Mouse (Mus musculus) gonadal fat pad, adult 2 months (tissue): ENCODE results near the gene Gzmn. TPM values are rescaled to one million over a fixed set of nuclear protein-coding genes. Genes with fewer than 3 reads are reported as not detected.
"Not testable (repeated sequence)": the region's sequence is repeated elsewhere in the genome, so short reads cannot be mapped to it uniquely, and the experiment has no call there.

Source experiments
- DNase-seq: peaks from one replicate; pipeline ENCODE4 v3.0.0-alpha.2; 2012; ENCODE audit warnings: low read depth
- polyA plus RNA-seq: library from polyadenylated mRNA; depleted of rRNA; stranded (reverse); fragments of >200 nt; gene quantifications from 2 replicates; pipeline ENCODE4 v1.2.3, GENCODE M21; 2012; rRNA removed

The Gzmn gene
- polyA plus RNA-seq, result not detected in 2 replicates

DNA sequence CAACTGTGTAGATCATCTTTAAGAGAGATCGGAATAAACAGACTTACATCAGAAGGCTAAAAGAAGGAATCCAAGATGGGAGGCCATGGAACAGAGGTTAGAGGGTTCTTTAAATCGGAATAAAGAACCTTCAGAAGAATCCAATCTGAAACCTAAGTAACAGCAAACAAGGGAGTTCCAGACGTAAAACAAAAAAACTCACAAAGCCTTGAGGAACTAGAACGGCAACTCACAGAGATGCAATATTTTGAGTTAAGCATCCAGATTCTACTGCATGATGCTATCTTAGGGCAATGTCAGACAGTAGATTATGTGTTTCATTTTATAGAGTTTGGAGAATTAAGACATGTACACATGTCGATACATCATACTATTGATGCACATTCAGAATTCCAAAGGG is at the start of gene Gzmn:
Gene Gzmn (minus strand): TSS at position 101 of the 400 bp plus-strand sequence.
- DNase-seq, result no peak

DNA sequence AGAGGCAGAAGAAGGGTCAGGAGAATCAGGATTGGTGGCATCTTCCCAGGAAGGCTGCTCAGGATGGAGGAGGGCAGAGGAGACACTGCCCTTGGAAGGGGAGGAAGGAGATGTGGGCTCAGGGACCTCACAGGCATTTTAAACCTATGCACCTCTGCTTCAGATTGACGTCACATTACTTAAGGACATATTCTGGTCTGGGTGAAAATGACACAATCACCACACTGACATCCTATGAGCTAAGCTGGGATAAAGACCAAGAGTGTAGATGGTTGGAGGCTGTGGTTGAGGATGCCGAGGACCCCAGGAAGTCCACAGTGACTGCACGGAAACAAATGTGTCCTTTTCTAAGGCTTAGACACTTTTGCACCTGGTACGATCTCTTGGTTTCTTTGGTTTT is 36.9 kb upstream of the Gzmn start, which contains the start of gene Gzmf:
Gene Gzmf (minus strand): TSS at position 101 of the 400 bp plus-strand sequence.
- DNase-seq, result no peak

GRCm38 (mm10) chr14:56205613-56206012 is 31.2 kb upstream of the Gzmn start:
- DNase-seq, result no peak

- not testable (repeated sequence) for DNase-seq
These were observed 30.6 kb upstream of the Gzmn start for GRCm38 (mm10) chr14:56205021-56205420.

- peak; percentile 8 for DNase-seq
These were observed 29.6 kb upstream of the Gzmn start for GRCm38 (mm10) chr14:56203975-56204374.

DNA sequence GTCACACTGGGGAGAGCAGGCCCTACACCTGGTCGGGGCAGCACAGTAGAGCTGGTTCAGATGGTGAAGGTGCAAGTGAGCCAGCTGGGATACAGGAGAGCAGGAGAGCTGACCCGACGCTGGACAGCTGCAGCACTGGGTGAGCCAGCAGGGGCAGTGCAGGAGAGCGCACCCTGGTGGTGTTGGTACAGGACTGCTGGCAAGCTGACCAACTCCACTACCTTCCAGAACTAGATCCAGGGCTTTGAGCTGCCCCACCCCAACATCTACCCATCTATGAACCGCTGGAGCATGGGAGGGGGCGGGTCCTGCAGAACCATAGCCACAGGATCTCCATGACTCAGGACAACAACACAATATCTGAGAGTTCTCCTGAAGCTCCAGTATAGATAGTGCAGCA is 12.5 kb upstream of the Gzmn start:
- no peak for DNase-seq

- no peak for DNase-seq
These were observed 12.1 kb upstream of the Gzmn start for GRCm38 (mm10) chr14:56186521-56186920.

- DNase-seq, result not testable (repeated sequence)
These were observed 3.3 kb upstream of the Gzmn start for GRCm38 (mm10) chr14:56177651-56178050.

GRCm38 (mm10) chr14:56173396-56173795 is 1.0 kb downstream of the Gzmn start:
- no peak for DNase-seq

GRCm38 (mm10) chr14:56172744-56173143 is 1.7 kb downstream of the Gzmn start:
- DNase-seq, result no peak

GRCm38 (mm10) chr14:56168009-56168408 is 6.4 kb downstream of the Gzmn start:
- DNase-seq, result no peak

- no peak for DNase-seq
These were observed 12.3 kb downstream of the Gzmn start for GRCm38 (mm10) chr14:56162109-56162508.

GRCm38 (mm10) chr14:56159479-56159878 is 14.9 kb downstream of the Gzmn start, which contains the start of gene Gzmg:
Gene Gzmg, minus strand, starts transcription at chr14:56159579.
- not testable (repeated sequence) for DNase-seq

GRCm38 (mm10) chr14:56155340-56155739 is 19.1 kb downstream of the Gzmn start:
- DNase-seq, result no peak

DNA sequence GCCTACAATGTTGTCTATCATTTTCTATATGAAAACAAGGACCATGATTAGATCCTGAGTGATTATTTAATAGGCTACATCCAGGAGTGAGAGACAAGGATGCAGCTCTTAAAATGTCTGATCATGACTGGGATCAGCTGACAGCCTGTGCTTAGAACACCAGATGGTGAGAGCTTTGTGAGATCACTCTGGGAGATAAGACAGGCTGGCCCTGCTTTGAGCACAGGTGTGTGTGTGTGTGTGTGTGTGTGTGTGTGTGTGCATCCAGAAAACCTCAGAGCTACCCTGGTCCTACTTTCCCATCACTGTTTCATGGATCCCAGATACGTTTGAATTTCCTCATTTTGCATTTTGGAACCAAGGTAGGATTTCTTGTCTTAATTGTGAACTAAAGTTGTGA is 40.7 kb downstream of the Gzmn start:
- not testable (repeated sequence) for DNase-seq

DNA sequence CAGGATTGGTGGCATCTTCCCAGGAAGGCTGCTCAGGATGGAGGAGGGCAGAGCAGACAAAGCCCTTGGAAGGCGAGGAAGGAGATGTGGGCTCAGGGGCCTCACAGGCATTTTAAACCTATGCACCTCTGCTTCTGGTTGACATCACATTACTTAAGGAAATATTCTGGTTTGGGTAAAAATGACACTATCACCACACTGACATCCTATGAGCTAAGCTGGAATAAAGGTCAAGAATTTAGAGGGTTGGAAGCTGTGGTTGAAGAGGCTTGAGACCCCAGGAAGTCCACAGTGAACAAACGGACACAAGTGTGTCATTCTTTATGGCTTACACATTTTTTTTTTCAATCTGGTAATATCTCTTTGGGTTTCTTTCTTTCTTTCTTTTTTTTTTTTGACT is 41.9 kb downstream of the Gzmn start, which contains the start of gene Gzmd:
Gene Gzmd (minus strand): TSS at position 101 of the 400 bp plus-strand sequence.
- not testable (repeated sequence) for DNase-seq

- DNase-seq, result no peak
These were observed 46.1 kb downstream of the Gzmn start for GRCm38 (mm10) chr14:56128341-56128740.

DNA sequence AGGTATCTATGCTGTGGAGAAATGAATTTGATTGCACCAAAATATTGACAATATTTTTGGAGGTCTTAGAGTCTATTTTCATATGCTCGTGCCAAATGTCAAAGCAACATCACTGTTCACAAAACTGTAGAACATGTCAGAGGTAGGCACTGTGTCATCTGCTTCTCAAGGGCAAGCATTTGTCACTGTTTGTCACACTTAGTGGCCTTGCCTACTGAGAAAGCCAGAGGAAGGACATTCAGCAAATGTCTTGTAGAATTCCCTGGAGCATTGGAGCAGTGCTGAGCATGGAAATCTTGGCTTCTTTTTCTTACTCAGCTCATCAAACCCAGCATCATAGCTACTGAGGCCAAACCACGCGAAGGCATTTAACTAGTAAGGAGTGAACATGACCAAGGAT is 50.9 kb downstream of the Gzmn start:
- DNase-seq, result no peak

DNA sequence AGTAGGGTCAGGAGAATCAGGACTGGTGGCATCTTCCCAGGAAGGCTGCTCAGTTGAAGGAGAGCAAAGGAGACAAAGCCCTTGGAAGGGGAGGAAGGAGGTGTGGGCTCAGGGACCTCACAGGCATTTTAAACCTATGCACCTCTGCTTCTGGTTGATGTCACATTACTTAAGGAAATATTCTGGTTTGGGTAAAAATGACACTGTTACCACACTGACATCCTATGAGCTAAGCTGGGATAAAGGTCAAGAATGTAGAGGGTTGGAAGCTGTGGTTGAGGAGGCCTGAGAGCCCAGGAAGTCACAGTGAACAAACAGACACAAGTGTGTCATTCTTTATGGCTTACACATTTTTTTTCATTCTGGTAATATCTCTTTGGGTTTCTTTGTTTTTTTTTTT is 53.9 kb downstream of the Gzmn start, which contains the start of gene Gzme:
Gene Gzme (minus strand): TSS at position 101 of the 400 bp plus-strand sequence.
- no peak for DNase-seq

Other genes with a start within 250 kb of the Gzmn start
- 2.0 and 2.6 TPM in 2 replicates for gene Cma1, start 229.9 kb downstream of the Gzmn start, polyA plus RNA-seq
- not detected in 2 replicates for gene Cma2, start 223.6 kb downstream of the Gzmn start, polyA plus RNA-seq
- gene Mcpt1, start 156.6 kb downstream of the Gzmn start, polyA plus RNA-seq, result not detected in 2 replicates
- gene Mcpt9, start 144.1 kb downstream of the Gzmn start, polyA plus RNA-seq, result not detected in 2 replicates
- gene Mcpt2, start 132.6 kb downstream of the Gzmn start, polyA plus RNA-seq, result not detected in 2 replicates
- gene Mcpt4, start 112.3 kb downstream of the Gzmn start, polyA plus RNA-seq, result 0.92 and 2.8 TPM in 2 replicates
- not detected in 2 replicates for gene Mcpt8, start 89.3 kb downstream of the Gzmn start, polyA plus RNA-seq
- 0.11 and 0.20 TPM in 2 replicates for gene Ctsg, start 72.0 kb downstream of the Gzmn start, polyA plus RNA-seq
- not detected in 2 replicates for gene Gzme, start 54.0 kb downstream of the Gzmn start, polyA plus RNA-seq
- not detected in 2 replicates for gene Gzmd, start 42.0 kb downstream of the Gzmn start, polyA plus RNA-seq
- gene Gzmg, start 15.0 kb downstream of the Gzmn start, polyA plus RNA-seq, result not detected in 2 replicates
- not detected in 2 replicates for gene Gzmf, start 36.8 kb upstream of the Gzmn start, polyA plus RNA-seq
- gene Gzmc, start 60.1 kb upstream of the Gzmn start, polyA plus RNA-seq, result 0.19 TPM in 1 of 2 replicates, not detected in the other
- gene Gzmb, start 87.7 kb upstream of the Gzmn start, polyA plus RNA-seq, result 0.78 and 1.3 TPM in 2 replicates
- gene Atp12a, start 190.5 kb upstream of the Gzmn start, polyA plus RNA-seq, result 0.19 and 0.47 TPM in 2 replicates
- 0.36 and 0.43 TPM in 2 replicates for gene Rnf17, start 228.0 kb upstream of the Gzmn start, polyA plus RNA-seq